Mouse (Mus musculus) lung, adult 2 months (tissue): ENCODE measurements at regions not wholly inside any gene's neighbourhood (a gene's known extent, or its start where the extent isn't known, plus 50 kb on each side); places are given as distances from the start of the nearest gene placed in this dataset.

Source experiments
- CTCF ChIP-seq: fragments of 200-500 bp; IDR thresholded peaks from 2 replicates; pipeline ENCODE4 v1.5.1; 2011; ENCODE audit warnings: mild to moderate bottlenecking, low read length, control low read depth; ENCODE audit not compliant: insufficient read depth
- POLR2A ChIP-seq: fragments of 200-500 bp; IDR thresholded peaks from 2 replicates; pipeline ENCODE4 v1.6.1; 2011; ENCODE audit warnings: low read depth, mild to moderate bottlenecking, control low read depth, low read length, borderline replicate concordance; ENCODE audit errors: extremely low read depth

DNA sequence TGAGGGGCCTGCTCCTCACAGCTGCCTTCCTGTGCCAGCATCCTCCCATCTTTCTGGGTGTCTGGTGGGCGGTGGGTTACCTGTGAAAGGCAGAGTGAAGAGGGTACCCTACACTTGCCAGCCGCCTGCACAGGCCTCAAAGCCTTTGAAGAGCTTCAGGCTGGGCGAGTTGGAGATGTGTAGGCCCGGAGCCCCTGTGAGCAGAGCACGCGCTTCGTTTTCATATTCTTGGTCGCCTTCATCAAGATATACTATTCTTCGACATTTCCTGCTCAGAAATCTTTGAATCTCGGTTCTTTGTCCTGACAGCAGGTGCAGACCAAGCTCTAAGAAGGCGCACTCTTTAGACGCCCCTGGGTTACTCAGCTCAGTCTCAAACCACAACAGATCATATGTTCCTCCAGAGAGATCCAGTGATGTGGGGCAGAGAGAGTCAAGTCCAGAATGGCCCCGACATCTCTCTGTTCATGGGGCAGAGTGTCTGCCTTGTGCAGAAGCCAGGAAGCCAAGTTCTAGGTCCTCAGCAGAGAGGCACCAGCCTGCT is 170.7 kb upstream of the Id2 start:
- TF ChIP-seq POLR2A (no peak), CTCF (no peak)
